Mouse (Mus musculus) heart, embryonic 12.5 days (tissue): Measurements from ENCODE around the gene Dnajb14. TPM values are rescaled to one million over a fixed set of nuclear protein-coding genes. Genes with fewer than 3 reads are reported as not detected.

ENCODE experiments used
- ATAC-seq: fragments of 200-750 bp; cut with Nextera tagmentation; 2 replicates; pipeline ENCODE4 v1.8.0; 2017; ENCODE audit warnings: moderate TSS enrichment, moderate library complexity; ENCODE audit not compliant: insufficient number of reproducible peaks, low FRiP score
- H3K27ac ChIP-seq: fragments of 300-500 bp; sonication (generic); 2 replicates; pipeline ENCODE4 v1.5.1; 2016; ENCODE audit warnings: mild to moderate bottlenecking, moderate library complexity; ENCODE audit not compliant: poor library complexity, severe bottlenecking
- H3K27me3 ChIP-seq: fragments of 300-500 bp; sonication (generic); replicated peaks from 2 replicates; pipeline ENCODE4 v1.6.1; 2016; ENCODE audit warnings: mild to moderate bottlenecking, moderate library complexity
- H3K36me3 ChIP-seq: fragments of 300-500 bp; sonication (generic); 2 replicates; pipeline ENCODE4 v1.6.1; 2016; ENCODE audit warnings: mild to moderate bottlenecking, moderate library complexity
- H3K4me1 ChIP-seq: fragments of 300-500 bp; sonication (generic); replicated peaks from 2 replicates; pipeline ENCODE4 v1.6.1; 2016; ENCODE audit warnings: mild to moderate bottlenecking
- H3K4me2 ChIP-seq: fragments of 300-500 bp; sonication (generic); 2 replicates; pipeline ENCODE4 v1.6.1; 2016; ENCODE audit warnings: mild to moderate bottlenecking, moderate library complexity
- H3K4me3 ChIP-seq: fragments of 300-500 bp; sonication (generic); 2 replicates; pipeline ENCODE4 v1.5.1; 2016; ENCODE audit warnings: mild to moderate bottlenecking
- H3K9ac ChIP-seq: fragments of 300-500 bp; sonication (generic); 2 replicates; pipeline ENCODE4 v1.6.1; 2016; ENCODE audit warnings: mild to moderate bottlenecking, moderate library complexity
- H3K9me3 ChIP-seq: fragments of 300-500 bp; sonication (generic); replicated peaks from 2 replicates; pipeline ENCODE4 v1.6.1; 2016; ENCODE audit warnings: mild to moderate bottlenecking, moderate library complexity
- WGBS: fragments of 180-500 bp; shearing (Covaris S2); methylation state at CpG from one replicate; pipeline ENCODE4 v1.1.7; 2016; 5-methylcytosine and 5-hydroxymethylcytosine counted together
- polyA plus RNA-seq: library from polyadenylated mRNA; unstranded; fragments of >200 nt; fragmentation: Nextera tagmentation; extraction: Ambion mirVana; gene quantifications from 2 replicates; pipeline ENCODE4 v1.2.1, GENCODE M21; 2016

Dnajb14 gene
- polyA plus RNA-seq, 1 experiment from 2014 or later, result 14.1 TPM

GRCm38 (mm10) chr3:137863330-137864123, 3.9 kb upstream of the Dnajb14 start:
- Histone ChIP-seq H3K9ac (peak overlapping the region; percentile 70), H3K4me1 (peaks cover 10% of the 10 kb centered on the region), H3K36me3 (peaks cover 6% of the 10 kb centered on the region; the same call in 1 of the 2 replicates), H3K27ac (peak overlapping the region; percentile 100), H3K4me2 (peak overlapping the region; percentile 63), H3K9me3 (no peaks in the 10 kb centered on the region), H3K4me3 (peak overlapping the region; percentile 100), H3K27me3 (no peaks in the 10 kb centered on the region)
- 39% methylated on average over 22 of the region's 22 CpGs for WGBS
- no peak for ATAC-seq

GRCm38 (mm10) chr3:137864124-137864987, 3.1 kb upstream of the Dnajb14 start, which contains the start of gene H2afz:
Gene H2afz, plus strand, starts transcription at chr3:137864487.
- Histone ChIP-seq H3K27ac (peak within 1 kb of the TSS; percentile 100), H3K9ac (peak within 1 kb of the TSS; percentile 100), H3K4me1 (peaks cover 13% of the 10 kb centered on the region), H3K4me2 (peak within 1 kb of the TSS; percentile 63), H3K4me3 (peak within 1 kb of the TSS; percentile 100), H3K36me3 (peaks cover 6% of the 10 kb centered on the region; the same call in 1 of the 2 replicates), H3K9me3 (no peaks in the 10 kb centered on the region), H3K27me3 (no peaks in the 10 kb centered on the region)
- 1% methylated on average over 93 of the region's 115 CpGs for WGBS
- peak; percentile 95 for ATAC-seq

GRCm38 (mm10) chr3:137864988-137865982, 2.2 kb upstream of the Dnajb14 start:
- Histone ChIP-seq H3K27ac (peak overlapping the region; percentile 100), H3K4me3 (peak overlapping the region; percentile 100), H3K9me3 (no peaks in the 10 kb centered on the region), H3K36me3 (peaks cover 6% of the 10 kb centered on the region; the same call in 1 of the 2 replicates), H3K4me2 (peak overlapping the region; percentile 61), H3K4me1 (peaks cover 14% of the 10 kb centered on the region), H3K27me3 (no peaks in the 10 kb centered on the region), H3K9ac (peak overlapping the region; percentile 100)
- peak; percentile 20 for ATAC-seq
- 1% methylated on average over 61 of the region's 74 CpGs for WGBS

- WGBS, result 3% methylated on average over 2 of the region's 2 CpGs
- ATAC-seq, result no peak
Observed at GRCm38 (mm10) chr3:137867133-137867436, 390 bp upstream of the Dnajb14 start.

GRCm38 (mm10) chr3:137868094-137868913, 829 bp downstream of the Dnajb14 start:
- Histone ChIP-seq H3K4me2 (peak overlapping the region; percentile 81), H3K36me3 (peaks cover 6% of the 10 kb centered on the region; the same call in 1 of the 2 replicates), H3K27me3 (no peaks in the 10 kb centered on the region), H3K27ac (peak overlapping the region; percentile 99), H3K9ac (peak overlapping the region; percentile 97), H3K4me1 (peaks cover 12% of the 10 kb centered on the region), H3K9me3 (no peaks in the 10 kb centered on the region), H3K4me3 (peak overlapping the region; percentile 78)
- peak; percentile 13; the same call in 1 of the 2 replicates for ATAC-seq
- WGBS, result 3% methylated on average over 25 of the region's 26 CpGs

More at GRCm38 (mm10) chr3:137867133-137867436, 390 bp upstream of the Dnajb14 start:
- Histone ChIP-seq H3K4me1 (peaks cover 14% of the 10 kb centered on the region), H3K27me3 (no peaks in the 10 kb centered on the region), H3K9me3 (no peaks in the 10 kb centered on the region), H3K27ac (peak overlapping the region; percentile 99), H3K4me2 (peak overlapping the region; percentile 81), H3K36me3 (peaks cover 6% of the 10 kb centered on the region; the same call in 1 of the 2 replicates), H3K4me3 (peak overlapping the region; percentile 78), H3K9ac (peak overlapping the region; percentile 97)

- WGBS, result 94% methylated on average over 9 of the region's 9 CpGs
- no peaks in the 10 kb centered on the region for H3K27me3 ChIP-seq
- H3K4me1 ChIP-seq, result peaks cover 10% of the 10 kb centered on the region
- no peak for ATAC-seq
- peaks cover 6% of the 10 kb centered on the region; the same call in 1 of the 2 replicates for H3K36me3 ChIP-seq
- no peaks in the 10 kb centered on the region for H3K9me3 ChIP-seq
- H3K4me3 ChIP-seq, result no peak overlapping the region
- no peak overlapping the region for H3K4me2 ChIP-seq
- no peak overlapping the region for H3K27ac ChIP-seq
- no peak overlapping the region for H3K9ac ChIP-seq
Observed at GRCm38 (mm10) chr3:137869395-137869794, 1.9 kb downstream of the Dnajb14 start.

- peaks cover 12% of the 10 kb centered on the region for H3K36me3 ChIP-seq
- ATAC-seq, result no peak
- no peak overlapping the region for H3K4me2 ChIP-seq
- H3K27me3 ChIP-seq, result no peaks in the 10 kb centered on the region
- 0 out of 2 replicates have a peak, but pooled peaks cover 3% of the 10 kb centered on the region for H3K4me1 ChIP-seq
- H3K9me3 ChIP-seq, result peaks cover 3% of the 10 kb centered on the region; the same call in 1 of the 2 replicates
- 83% methylated on average over 3 of the region's 3 CpGs for WGBS
- H3K27ac ChIP-seq, result no peak overlapping the region
- no peak overlapping the region for H3K4me3 ChIP-seq
- H3K9ac ChIP-seq, result no peak overlapping the region
Observed at GRCm38 (mm10) chr3:137879313-137879712, 11.8 kb downstream of the Dnajb14 start.

GRCm38 (mm10) chr3:137880109-137880748, 12.8 kb downstream of the Dnajb14 start:
- H3K27me3 ChIP-seq, result no peaks in the 10 kb centered on the region
- no peak for ATAC-seq
- peaks cover 3% of the 10 kb centered on the region; the same call in 1 of the 2 replicates for H3K9me3 ChIP-seq
- 0 out of 2 replicates have a peak, but pooled peaks cover 3% of the 10 kb centered on the region for H3K4me1 ChIP-seq
- no peak overlapping the region; the same call in 1 of the 2 replicates for H3K9ac ChIP-seq
- WGBS, result 80% methylated on average over 4 of the region's 4 CpGs
- H3K36me3 ChIP-seq, result peaks cover 12% of the 10 kb centered on the region
- H3K4me3 ChIP-seq, result no peak overlapping the region
- H3K4me2 ChIP-seq, result no peak overlapping the region
- H3K27ac ChIP-seq, result no peak overlapping the region

- Histone ChIP-seq H3K4me1 (0 out of 2 replicates have a peak, but pooled peaks cover 3% of the 10 kb centered on the region), H3K4me3 (no peak overlapping the region), H3K9ac (no peak overlapping the region), H3K36me3 (peaks cover 12% of the 10 kb centered on the region), H3K9me3 (peaks cover 3% of the 10 kb centered on the region; the same call in 1 of the 2 replicates), H3K27ac (no peak overlapping the region), H3K4me2 (no peak overlapping the region), H3K27me3 (no peaks in the 10 kb centered on the region)
- no peak for ATAC-seq
- 93% methylated on average over 5 of the region's 5 CpGs for WGBS
Observed at GRCm38 (mm10) chr3:137881093-137881492, 13.6 kb downstream of the Dnajb14 start.
